Mouse (Mus musculus): ENCODE results near the gene Rab17.

DNA sequence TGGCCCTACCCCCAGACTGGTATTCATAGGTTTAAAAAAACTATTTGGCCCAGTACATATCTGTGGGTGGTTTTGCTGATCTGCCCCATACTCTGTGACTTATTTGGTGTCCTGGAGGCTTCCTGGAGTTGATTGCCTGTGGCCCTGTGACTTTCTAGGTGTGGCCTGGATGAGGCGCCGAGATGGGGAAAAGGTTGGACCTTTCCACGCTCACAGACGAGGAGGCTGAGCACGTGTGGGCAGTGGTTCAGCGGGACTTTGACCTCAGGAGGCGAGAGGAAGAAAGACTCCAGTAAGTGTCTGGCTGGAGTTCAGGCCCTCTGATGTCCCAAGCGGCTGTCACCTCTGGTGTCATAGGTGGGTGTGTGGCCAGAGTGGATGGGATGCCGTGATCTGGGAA is 47.8 kb downstream of the Rab17 start:
- TF ChIP-seq CTCF (IDR thresholded peaks at IDR 0.05; ENCODE audit: borderline replicate concordance, insufficient read depth, low read length) (no peak), POLR2A (IDR thresholded peaks at IDR 0.05; ENCODE audit: low read depth, low read length) (no peak)
